ENCODE assay signal across 16 mouse cellular contexts in the genomic region with DNA sequence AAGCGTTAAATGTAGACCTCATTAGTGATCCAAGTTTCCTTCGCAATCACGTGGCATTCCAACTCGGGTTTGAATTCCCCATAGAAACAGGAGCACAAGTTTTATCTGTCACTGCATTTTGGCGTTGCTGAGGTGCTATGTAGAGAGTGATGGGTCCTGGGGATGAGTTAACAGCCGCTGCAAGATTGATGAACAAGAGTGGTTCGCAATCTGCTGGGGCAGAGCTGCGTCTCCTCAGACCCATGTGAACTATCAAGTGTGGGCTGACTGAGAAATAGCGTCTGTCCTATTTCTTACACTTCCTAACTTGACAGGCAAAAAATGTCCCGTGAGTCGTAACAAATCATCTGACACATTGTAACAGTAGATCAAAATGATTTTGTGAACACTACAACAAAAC.
"Had no signal": no experiment of that assay in that cellular context is flagged by ENCODE, and none has a peak within 500 bp of the region (broad histone marks: within the 10 kb centered on the region; RNA-seq: fewer than 3 reads in every experiment).

No protein-coding gene starts in this region.

- H3K4me1 ChIP-seq: liver, embryonic 13.5 days; midbrain, embryonic 15.5 days had no signal

- H3K9me3 ChIP-seq: liver, embryonic 13.5 days; midbrain, embryonic 12.5 days; midbrain, embryonic 15.5 days; neural tube, embryonic 13.5 days had no signal

- H3K9ac ChIP-seq: liver, embryonic 13.5 days; lung, embryonic 14.5 days; midbrain, embryonic 12.5 days; midbrain, embryonic 15.5 days; neural tube, embryonic 13.5 days had no signal

- DNase-seq: kidney, adult 2 months; kidney, postnatal 36 days; layer of hippocampus, postnatal 36 days; liver, embryonic 13.5 days; lung, embryonic 14.5 days; lung, postnatal 14 days; thymus, adult 18-20 months; thymus, postnatal 14 days; thymus, postnatal 4 days had no signal

- H3K27ac ChIP-seq: kidney, postnatal 0 days; left cerebral cortex, adult 2 months; liver, embryonic 13.5 days; macrophage; midbrain, embryonic 12.5 days; midbrain, embryonic 15.5 days; neural tube, embryonic 13.5 days had no signal

- H3K36me3 ChIP-seq: liver, embryonic 13.5 days; midbrain, embryonic 12.5 days; midbrain, embryonic 15.5 days; neural tube, embryonic 13.5 days had no signal

- H3K4me3 ChIP-seq: left cerebral cortex, adult 2 months; liver, embryonic 13.5 days; midbrain, embryonic 12.5 days; midbrain, embryonic 15.5 days; neural tube, embryonic 13.5 days had no signal

- H3K4me2 ChIP-seq: liver, embryonic 13.5 days; lung, embryonic 14.5 days; midbrain, embryonic 12.5 days; midbrain, embryonic 15.5 days; neural tube, embryonic 13.5 days had no signal

- H3K27me3 ChIP-seq: liver, embryonic 13.5 days; midbrain, embryonic 12.5 days; midbrain, embryonic 15.5 days; neural tube, embryonic 13.5 days had no signal

- ATAC-seq: intestine, postnatal 0 days had no signal
